Mouse (Mus musculus) kidney, postnatal 36 days (tissue): ENCODE data around the gene Dnah2.
A peak's percentile ranks its signal among the peaks of the same experiment; 100 is the strongest.

Source experiments
- DNase-seq, 2 experiments: peaks; one replicate each; pipeline ENCODE4 v3.0.0; 2021 to 2022; ENCODE audit warnings: mixed read lengths in 2 of 2

Dnah2 gene

DNA sequence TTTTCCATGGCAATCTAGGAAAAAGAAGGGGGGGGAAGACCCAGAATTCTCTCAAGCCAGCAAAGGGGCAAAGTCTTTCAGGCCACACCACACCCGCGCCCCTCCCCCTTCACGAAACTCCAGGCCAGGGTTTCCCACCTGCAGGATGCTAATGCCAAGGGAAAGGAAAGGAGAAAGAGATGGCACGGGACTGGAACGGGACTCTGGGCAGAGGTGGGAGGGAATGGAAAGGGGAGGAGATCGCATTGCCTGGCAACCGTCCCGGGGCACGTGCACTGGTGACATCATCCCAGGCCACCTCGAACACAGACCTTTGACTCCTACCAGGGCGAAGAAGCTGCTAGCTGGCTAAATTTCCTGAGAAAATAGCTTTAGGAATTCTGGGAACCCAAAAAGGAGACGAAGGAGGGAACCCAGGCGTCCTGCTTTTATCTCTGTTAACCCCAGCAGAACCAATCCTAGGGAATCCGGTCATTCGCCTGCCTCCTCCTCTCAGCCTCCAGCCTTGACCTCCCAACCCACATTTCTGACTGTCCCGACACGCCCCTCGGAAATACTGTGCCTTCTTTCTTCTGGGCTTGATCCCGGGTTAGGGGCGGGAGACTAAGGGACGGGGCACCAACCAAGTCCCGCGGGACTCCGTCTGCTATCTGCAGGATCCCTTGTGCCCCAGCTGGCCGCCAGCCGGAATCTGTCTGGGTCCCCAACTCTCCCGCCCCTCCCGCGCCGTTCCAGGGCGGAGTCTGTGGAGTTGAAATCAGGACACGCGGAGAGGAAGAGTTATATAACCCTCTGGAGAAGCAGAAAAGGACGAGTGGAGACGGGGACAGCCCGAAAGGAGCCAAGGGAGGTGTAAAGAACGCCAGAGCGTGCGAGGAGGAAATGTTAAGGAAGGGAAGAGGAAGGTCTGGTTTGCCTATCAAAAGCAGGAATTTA lies 131.2 kb downstream of the Dnah2 start:
- DNase-seq = peak; percentile 98 to 99

DNA sequence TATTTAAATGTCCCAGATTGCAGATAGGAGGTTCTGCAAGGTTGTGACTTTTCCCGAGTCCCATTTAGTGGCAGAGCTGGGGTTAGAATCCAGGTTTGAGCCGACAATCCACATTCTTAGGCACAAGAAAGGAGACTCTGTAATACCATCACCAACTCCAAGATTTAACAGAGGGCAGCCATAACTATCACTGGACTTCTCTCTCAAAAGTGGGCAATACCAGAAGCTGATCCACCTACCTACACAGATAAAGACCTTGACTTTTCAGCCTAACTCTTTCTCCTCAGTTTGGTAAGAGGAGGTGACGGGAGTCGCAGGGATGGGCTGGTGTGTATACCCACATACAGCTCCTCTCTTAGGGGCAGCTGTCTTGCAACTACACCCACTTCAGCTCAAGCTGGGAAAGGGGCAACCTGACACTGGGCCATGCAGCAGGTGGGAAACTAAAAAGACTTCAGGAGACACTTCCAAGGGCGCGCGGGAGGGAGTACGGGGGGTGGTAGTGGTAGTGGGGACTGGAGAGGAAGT lies 131.9 kb downstream of the Dnah2 start:
- DNase-seq = no peak

DNA sequence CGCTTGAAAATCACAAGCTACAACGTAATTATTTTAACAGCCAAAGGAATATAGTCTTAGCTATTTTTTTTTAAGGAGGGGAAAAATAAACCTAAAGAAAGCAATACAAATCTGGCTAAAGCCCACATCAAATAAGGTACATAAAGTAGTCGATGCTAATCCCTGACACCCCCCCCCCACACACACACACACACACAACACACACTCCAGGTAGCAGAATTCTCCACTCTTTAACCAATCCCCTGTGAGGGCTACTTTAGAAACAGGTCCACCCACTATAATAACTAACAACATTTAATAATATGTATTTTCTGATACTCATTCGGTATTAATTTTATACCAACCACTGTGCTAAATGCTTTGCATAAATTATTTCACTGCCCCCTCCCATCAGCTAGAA lies 132.4 kb downstream of the Dnah2 start:
- no peak for DNase-seq

DNA sequence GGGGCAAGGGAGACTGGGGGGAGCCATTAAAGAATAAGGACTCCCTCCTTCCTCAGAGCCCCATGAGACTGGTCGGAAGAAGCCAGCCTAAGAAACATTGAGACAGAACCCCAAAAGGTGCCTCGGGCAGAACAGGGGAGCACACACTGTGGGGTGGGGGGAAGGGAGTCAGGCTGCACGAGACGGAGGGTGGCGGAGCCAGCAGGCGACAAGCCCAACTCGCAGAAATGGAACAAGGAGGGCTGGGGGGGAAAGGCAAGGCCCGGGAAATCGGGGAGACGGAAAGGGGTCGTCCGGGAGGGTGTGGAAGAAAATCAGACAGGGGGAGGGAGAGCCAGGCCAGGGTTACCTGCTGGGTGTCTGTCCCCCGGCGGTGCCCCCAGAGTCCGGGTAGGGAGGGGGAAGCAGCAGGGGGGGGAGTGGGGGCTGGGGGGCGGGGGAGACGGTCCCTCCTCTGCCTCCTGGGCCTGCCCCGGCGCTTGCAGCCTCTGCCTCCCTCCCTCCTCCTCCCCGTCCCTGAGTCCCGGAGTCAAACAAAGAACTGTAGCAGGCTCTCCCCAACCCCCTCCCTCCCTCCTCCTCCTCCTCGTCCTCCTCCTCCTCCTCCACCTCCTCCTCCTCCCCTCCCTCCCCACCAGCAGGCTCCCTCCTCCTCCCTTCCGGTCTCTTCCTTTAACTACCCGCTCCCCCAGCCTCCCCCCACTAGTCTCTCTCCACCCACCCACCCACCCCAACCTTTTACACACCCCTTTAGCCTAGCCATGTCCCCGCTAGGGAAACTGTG lies 133.1 kb downstream of the Dnah2 start:
- DNase-seq = peak; percentile 68 to 69

DNA sequence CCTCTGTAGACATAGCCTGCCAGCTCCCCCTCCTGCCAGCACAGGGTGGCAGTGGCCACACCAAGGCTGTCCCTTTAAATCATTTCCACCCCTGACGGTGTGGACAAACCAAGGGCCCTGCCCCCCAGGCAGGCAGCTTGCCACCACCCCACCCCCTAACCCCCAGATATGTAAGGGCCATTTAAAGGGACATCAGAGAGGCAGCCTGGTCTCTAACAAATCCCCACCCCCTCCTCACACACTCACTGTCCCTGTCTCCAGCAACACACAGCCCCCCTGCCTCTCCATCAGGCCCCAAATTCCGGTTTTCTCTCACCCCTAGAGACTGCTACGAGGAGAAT lies 133.6 kb downstream of the Dnah2 start:
- peak; percentile 77 to 80 for DNase-seq

DNA sequence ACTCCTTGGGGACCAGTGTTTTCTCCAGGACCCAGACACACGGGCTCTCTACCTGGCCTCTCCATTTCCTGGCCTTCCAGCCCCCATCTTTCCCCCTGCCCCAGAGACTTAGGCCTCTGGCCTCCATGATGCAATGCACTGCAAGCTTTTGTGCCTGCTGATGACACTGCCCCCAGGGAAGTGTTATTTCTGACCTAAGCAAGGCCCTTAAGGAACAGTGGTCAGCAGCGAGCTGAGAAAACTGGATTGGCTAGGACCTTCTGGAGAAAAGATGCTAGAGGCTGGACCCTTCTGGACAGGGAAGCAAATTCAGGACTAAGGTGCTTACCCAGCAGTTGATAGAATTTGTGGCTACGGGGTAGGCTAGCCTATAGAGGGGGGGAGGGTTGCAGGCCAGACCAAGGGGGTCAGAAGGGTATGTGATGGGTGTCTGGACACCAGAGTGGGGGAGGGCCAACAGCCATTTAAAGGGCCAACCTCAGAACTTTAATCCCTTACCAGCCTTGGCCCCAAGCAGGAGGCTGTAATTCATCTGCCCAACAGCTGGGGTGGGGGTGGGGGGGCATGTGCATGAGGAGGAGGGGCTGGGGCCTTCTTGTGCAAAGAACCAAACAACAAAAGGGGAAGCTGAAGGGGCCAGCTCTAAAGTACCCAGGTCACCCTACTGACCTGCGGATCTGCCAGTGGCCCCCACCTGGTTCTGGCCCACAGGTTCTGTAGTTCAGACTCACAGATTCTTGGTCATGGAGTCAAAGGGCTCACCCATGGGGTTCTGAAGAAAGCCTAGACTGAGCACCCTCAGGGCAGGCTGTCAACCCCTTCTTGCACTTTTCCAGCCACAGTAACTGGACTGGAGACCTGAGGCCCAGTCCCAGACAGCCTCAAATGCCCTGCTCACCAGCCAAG lies 134.2 kb downstream of the Dnah2 start:
- peak in 1 of 2 experiments; percentile 18 for DNase-seq

DNA sequence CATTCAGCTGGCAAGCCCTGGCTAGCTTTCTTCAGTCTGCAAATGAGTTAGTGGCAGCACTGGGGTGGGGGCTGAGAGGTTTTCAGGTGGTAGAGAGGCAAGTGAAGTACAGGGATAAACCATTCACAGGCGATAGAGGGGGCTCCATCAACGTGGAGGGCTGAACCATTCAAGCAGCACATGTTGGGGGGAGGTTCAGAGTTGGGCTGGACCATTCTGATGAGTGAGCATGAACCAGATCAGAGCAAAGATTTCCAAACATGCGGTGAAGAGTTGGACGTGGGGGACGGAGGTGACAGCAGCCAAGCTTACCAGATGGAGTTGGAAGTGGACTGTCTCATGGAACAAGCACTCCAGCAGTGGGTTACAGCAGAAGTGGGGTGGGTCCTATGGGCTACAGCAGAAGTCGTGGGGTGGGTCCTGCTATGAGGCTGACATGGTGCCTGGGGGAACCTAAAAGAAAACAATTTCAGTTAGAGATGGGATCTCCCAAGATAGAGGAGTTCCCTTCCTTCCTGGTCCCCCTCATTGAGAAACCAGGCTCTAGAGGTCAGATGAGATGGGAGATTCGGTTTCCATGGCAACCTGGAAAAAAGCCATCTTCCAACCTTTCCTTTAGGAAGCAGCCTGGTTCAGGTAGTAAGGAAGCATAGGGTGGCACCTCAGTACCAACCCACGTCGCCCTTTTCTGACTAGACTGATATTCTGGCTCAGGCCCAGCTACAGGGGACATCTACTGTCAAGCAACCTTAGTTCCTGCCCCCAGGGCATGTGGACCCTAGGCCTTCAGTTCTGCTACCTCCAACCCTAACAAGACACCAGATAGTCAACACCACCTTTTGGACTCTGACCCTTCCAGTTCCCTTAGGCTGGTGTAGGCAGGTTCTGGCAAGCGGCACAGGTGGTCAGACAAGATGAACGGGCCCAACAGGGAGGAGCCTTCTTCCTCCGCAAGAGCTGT lies 135.4 kb downstream of the Dnah2 start, which contains the start of gene Kdm6b:
Gene Kdm6b, minus strand, starts transcription at position 455 of the 961 bp plus-strand sequence.
- peak; percentile 75 to 86 for DNase-seq

DNA sequence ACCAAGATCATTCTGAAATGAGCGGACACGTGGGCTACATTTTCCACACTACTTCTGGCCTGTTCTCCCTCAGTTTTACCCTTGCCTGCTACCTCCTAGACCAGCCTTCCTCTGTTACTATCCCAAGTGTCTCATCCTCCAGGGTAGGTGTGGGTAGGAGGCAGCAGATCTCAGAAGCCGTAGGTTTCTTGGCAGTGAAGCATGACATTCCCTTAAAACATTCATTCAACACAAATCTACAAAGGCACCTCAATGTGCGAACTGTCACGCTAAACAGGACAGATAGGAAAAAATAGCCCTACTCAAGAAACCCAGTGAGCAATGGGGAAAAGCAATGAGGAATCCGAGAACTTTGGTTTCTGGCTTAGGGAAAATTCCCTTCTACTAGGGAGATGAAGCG lies 136.4 kb downstream of the Dnah2 start:
- DNase-seq = no peak

DNA sequence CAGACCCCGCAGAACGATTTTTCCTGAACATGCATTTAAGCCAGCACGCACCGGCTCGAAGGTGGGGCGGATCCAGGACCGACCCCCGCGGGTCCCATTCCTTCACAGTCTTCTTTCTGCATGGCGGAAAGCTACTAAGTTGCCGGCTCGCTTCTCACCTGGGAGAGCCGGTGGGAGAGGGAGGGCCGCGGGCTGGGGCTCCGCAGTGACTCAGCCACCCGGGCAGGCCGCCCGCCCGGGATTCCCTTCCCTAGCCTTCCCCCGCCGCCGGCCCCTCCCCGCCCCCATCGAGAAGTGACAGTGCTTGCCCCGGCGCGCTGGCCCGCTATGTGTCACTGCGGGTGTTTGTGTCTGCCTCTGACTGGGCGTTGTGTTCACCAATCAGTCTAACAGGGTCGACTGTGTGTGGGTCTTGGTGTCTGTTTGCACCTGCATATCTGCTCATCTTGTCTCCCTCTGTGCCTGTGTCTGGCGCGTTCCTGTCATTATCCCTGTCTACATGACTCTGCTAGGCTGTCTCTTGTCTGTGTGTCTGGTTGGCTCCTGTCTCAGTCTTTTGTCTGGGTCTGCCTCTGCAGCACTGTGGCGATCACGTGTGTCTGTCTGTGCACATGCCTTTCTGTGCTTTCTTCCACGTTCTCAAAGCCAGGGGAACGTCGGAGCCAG lies 137.2 kb downstream of the Dnah2 start:
- DNase-seq = peak; percentile 64 to 84

DNA sequence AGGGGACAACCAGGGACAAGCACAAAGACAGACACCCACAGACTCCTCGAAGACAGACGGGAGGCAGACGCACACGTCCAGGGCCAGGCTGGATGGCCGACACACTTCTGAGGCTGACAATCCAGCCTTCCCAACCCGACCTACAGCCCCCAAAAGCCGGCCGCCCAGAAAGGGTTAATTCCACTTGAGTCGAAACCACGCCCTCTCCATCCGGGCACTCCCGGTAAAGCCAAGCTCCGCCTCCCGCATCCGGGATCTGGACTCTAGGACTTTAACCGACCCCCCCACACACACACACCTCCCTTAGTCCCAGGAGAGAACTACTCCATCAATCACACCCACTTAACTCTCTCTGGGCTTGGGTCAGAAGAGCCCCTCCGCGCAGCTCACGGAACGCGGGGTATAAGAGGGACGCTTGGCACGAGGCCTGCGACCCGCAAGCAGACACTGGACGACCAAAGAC lies 137.8 kb downstream of the Dnah2 start:
- DNase-seq = peak; percentile 98 to 99

DNA sequence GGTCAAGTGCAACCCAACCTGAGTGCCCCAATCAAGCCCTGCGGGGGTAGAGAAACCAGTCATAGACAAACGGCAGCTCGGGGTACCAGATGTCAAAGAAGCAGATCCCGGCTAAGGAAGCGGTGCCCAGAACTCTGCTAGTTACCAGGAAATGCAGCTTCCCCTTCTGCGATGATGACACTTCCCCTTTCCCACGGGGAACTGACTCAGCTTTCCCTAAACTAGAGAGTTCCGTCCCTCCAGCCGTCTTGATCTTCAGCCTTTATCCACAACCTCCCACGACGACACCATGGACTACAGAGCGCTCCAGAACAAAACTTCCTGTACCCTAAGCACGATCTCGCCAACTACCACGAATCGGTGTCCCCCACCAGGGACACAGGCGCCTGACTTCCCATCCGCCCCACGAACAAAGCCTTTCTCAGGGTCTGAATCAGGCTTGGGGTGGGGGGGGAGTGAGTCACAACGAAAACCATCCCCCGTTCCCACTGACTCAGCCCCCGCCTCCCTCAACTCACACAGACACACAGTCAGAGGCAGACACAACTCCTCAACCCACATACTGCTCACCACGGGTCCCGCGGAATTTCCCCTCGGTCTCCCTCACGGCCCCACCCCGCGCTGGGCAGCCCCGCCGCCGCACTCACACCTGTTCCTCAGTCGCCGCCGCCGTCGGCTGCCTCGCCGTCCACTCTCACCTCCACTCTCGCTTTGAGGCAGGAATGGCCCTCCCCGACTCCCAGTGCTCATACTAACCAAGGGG lies 138.4 kb downstream of the Dnah2 start:
- peak; percentile 65 to 76 for DNase-seq

DNA sequence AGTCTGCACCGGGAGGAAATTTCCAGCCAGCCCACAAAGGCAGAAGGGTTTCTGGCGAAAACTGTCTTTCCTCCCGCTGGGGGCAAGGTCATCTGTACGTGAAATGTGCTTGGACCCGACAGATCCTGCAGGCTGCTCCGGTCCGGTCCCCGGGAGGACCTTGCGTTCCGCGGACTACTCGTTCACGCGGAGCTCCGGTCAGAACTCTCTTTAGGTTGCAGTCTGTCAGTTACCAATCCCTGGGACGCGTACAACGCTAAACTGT lies 138.9 kb downstream of the Dnah2 start:
- no peak for DNase-seq

DNA sequence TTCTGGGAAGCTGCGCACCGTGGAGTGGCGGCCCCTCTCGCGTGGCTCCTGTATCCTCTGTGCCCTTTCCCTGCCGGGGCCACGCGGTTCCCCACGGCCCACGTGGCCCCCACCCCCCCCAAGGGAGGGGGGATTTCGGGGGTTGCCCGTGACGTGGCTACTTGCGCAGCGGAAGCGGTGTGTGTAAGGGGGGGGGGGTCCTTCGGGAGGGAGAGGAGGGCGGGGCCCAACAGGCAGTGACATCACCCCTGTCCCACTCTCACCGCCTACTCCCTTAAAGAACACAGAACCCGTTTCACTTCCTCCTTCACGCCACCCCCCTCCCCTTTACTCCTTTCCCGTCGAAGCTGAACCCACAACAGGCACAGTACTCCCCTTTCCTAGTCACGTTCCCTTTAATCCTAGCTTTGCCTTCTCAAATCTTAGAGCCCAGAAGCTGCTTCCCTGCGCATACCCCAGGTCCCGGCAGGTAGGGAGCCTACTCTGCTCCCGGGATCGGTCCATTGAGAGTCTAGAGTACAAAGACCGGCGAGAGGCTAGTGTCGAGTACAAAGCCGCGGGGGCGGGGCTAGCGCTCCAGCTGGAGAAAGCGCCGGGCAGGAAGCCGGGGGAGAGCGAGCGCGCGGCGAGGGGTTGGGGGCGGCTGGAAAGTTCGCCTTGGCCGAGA lies 139.4 kb downstream of the Dnah2 start:
- DNase-seq = peak; percentile 94 to 97

DNA sequence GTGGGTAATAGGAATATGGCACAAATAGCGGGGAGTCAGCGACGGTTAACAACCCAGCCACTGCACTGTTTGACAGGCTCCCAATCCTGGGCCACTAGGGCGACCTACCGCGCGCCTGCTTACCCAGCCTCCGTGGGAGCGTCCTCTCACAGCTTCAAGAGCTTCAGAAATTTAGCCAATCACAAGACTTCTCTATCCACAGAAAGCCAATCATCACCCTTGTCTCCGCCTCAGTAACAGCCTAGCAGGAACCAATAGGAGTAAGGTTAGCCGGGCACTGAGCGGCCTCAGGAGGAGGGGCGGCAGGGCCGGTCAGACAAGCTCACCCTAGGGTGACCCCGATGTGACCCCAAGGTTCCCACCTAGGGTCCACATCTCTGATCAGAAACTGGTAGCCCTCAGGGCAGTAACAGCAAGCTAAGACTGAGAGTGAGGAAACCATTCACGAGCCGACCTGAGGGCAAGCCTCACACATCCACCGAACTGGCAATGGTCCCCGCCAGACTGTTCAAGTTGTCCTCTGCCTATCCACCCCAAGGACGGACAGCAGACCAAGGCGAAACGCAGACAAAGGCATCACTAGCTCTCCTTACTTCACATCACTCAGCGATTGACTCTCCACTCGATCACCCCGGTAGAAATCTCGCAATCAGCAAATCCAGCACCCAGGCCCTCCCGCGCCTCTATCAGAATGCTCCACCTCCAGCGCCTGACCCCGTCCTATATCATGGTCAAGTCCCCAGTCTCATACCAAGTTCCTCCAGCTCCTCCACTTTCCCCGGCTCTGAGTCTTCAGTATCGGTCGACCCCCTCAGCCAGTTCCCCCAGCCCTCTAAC lies 140.2 kb downstream of the Dnah2 start:
- peak; percentile 85 to 95 for DNase-seq

DNA sequence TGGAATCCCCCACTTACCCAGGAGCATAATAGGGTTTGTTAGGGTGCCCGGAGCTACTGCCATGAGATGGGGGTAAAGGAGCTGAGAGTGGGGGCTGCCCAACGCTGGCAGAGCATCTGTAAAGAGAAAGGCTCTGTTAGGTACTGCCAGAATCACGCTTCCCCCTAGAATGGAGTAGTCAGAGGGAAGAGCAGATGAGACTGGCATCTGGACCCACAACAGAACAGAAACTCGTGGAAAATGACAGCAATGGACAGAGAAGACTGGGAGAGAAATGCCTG lies 141.2 kb downstream of the Dnah2 start:
- DNase-seq = no peak

DNA sequence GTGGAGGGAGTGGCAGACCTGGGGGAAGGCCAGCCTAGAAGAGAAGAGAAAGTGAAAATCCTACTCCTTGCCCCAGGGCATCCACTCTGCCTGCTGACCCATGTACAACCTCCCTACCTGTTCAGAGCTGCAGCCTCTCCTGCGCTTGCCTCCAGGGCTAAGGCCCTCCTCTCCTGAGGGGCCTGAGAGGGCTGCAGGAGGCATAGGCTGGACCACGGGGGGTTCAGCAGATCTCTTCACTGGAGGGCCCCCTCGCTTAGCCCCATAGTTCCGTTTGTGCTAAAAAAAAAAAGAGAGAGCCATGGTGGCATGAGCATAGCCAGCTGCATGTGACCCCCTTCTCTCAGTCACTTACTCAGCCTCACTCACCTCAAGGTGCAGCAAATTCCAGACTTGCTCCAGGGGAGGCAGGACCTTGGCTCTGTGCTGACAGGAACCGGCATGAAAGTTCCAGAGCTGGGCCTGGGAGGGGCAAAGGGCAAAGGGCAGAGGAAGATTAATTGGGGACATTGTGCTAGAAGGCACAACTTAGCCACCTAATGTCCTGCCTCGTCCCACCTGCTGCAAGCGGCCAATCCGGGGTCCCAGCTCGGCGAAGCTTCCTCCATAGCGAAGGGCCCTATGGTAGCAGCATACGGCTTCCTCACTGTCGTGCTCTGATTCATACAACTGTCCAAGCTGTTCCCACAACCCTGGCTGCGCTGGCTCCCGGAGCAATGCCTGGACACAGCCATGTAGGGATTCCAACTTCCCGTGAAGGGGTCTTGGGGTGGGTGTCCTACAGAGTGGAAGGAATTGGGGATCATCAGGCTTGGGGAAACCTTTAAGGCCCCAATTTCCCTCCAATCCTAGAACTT lies 141.8 kb downstream of the Dnah2 start:
- peak; percentile 65 to 73 for DNase-seq

DNA sequence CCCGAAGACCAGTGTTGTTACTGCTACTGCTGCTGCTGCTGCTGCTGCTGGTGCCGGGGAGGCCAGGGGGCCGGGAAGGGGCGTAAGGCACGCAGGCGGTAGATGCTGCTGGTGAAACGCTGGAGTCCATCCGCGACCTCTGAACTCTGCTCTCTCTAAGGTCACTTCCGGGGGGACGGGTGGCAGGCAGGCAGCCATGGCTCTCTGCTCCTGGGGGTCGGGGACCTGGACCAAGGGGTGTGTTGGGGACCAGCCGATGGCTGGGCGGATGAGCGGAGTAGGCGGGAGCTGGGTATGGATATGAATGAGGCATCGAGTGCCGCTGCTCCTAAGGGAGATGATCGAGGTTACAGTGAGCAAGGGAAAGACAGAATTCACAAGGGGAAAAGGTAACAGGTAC lies 142.6 kb downstream of the Dnah2 start:
- DNase-seq = no peak
